Mouse (Mus musculus): Measurements from ENCODE around the gene Mapkapk2. TPM values are rescaled to one million over a fixed set of nuclear protein-coding genes. Genes with fewer than 3 reads are reported as not detected.

Gene Mapkapk2
- polyA plus RNA-seq, 1 experiment = 64.9 TPM

DNA sequence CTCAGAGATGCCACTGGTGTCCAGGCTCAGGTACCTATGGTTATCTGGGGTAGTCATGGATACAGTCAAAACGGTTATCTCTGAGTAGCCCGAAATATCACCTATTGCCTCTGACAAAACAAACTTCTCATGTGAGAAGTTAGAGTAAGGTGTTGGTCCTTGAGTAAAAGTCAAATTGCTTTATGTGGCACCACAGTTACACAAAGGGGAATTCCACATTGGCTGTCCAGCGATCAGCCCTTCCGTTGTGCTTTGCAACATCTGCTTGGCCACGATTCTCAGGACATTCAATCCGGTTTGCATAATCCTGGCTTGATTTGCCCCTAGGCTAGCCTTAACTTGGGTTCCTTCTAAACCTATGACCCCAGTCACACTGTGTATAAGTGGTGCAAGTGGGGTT lies 82.3 kb downstream of the Mapkapk2 start:
- no peaks in the 10 kb centered on the region for H3K9me3 ChIP-seq (replicated peaks; ENCODE audit: control insufficient read depth, insufficient read depth, low read length, poor library complexity, severe bottlenecking)
- H3K27me3 ChIP-seq (ENCODE audit: control insufficient read depth, insufficient read depth, low read length, poor library complexity, severe bottlenecking) = no peaks in the 10 kb centered on the region
- TF ChIP-seq POLR2A (IDR thresholded peaks at IDR 0.05; ENCODE audit: insufficient read depth, low read length) = no peak
- TF ChIP-seq EP300 (IDR thresholded peaks at IDR 0.05; ENCODE audit: insufficient read depth, low read depth, low read length) = no peak
- no peak for TF ChIP-seq CTCF (IDR thresholded peaks at IDR 0.05; ENCODE audit: low read depth, low read length)
- no peaks in the 10 kb centered on the region for H3K4me1 ChIP-seq (ENCODE audit: control insufficient read depth, insufficient read depth, low read length)
- H3K9ac ChIP-seq (ENCODE audit: low read depth, poor library complexity, severe bottlenecking) = no peak overlapping the region
- H3K27ac ChIP-seq (ENCODE audit: insufficient read depth, low read length) = no peak overlapping the region
- no peaks in the 10 kb centered on the region for H3K36me3 ChIP-seq (ENCODE audit: control insufficient read depth, insufficient read depth, low read length, poor library complexity, severe bottlenecking)
- H3K4me3 ChIP-seq (ENCODE audit: low read depth, low read length) = no peak overlapping the region

GRCm38 (mm10) chr1:131013926-131014325 lies 83.7 kb downstream of the Mapkapk2 start:
- H3K27me3 ChIP-seq (ENCODE audit: control insufficient read depth, insufficient read depth, low read length, poor library complexity, severe bottlenecking) = no peaks in the 10 kb centered on the region
- no peaks in the 10 kb centered on the region for H3K9me3 ChIP-seq (replicated peaks; ENCODE audit: control insufficient read depth, insufficient read depth, low read length, poor library complexity, severe bottlenecking)
- no peak overlapping the region for H3K9ac ChIP-seq (ENCODE audit: low read depth, poor library complexity, severe bottlenecking)
- no peak overlapping the region for H3K27ac ChIP-seq (ENCODE audit: insufficient read depth, low read length)
- H3K36me3 ChIP-seq (ENCODE audit: control insufficient read depth, insufficient read depth, low read length, poor library complexity, severe bottlenecking) = no peaks in the 10 kb centered on the region
- TF ChIP-seq CTCF (IDR thresholded peaks at IDR 0.05; ENCODE audit: low read depth, low read length) (no peak), EP300 (IDR thresholded peaks at IDR 0.05; ENCODE audit: insufficient read depth, low read depth, low read length) (no peak), POLR2A (IDR thresholded peaks at IDR 0.05; ENCODE audit: insufficient read depth, low read length) (no peak)
- H3K4me1 ChIP-seq (ENCODE audit: control insufficient read depth, insufficient read depth, low read length) = no peaks in the 10 kb centered on the region
- no peak overlapping the region for H3K4me3 ChIP-seq (ENCODE audit: low read depth, low read length)

DNA sequence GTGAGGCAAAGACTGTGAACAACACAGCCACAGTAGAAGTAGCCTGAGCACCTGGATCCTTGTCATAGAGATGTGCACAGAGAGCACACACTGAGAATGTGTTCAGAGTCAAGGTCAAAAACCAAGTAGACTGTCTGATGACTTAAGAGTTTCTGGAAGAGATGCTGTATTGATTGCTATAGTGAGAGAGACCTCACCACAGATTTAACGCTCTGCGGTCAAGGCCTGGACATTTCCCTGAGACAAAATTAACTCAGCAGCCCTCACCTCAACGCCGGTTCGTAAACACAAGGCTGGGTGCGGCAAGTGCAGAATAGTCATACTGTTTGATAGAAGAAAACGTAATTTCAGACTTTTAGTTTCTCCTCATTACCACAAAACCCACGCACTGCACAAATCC lies 85.1 kb downstream of the Mapkapk2 start:
- TF ChIP-seq EP300 (IDR thresholded peaks at IDR 0.05; ENCODE audit: insufficient read depth, low read depth, low read length) (no peak), POLR2A (IDR thresholded peaks at IDR 0.05; ENCODE audit: insufficient read depth, low read length) (no peak), CTCF (IDR thresholded peaks at IDR 0.05; ENCODE audit: low read depth, low read length) (no peak)
- no peak overlapping the region for H3K4me3 ChIP-seq (ENCODE audit: low read depth, low read length)
- H3K9me3 ChIP-seq (replicated peaks; ENCODE audit: control insufficient read depth, insufficient read depth, low read length, poor library complexity, severe bottlenecking) = no peaks in the 10 kb centered on the region
- H3K9ac ChIP-seq (ENCODE audit: low read depth, poor library complexity, severe bottlenecking) = no peak overlapping the region
- H3K27me3 ChIP-seq (ENCODE audit: control insufficient read depth, insufficient read depth, low read length, poor library complexity, severe bottlenecking) = no peaks in the 10 kb centered on the region
- H3K36me3 ChIP-seq (ENCODE audit: control insufficient read depth, insufficient read depth, low read length, poor library complexity, severe bottlenecking) = no peaks in the 10 kb centered on the region
- H3K27ac ChIP-seq (ENCODE audit: insufficient read depth, low read length) = no peak overlapping the region
- no peaks in the 10 kb centered on the region for H3K4me1 ChIP-seq (ENCODE audit: control insufficient read depth, insufficient read depth, low read length)

- H3K27me3 ChIP-seq (ENCODE audit: control insufficient read depth, insufficient read depth, low read length, poor library complexity, severe bottlenecking) = no peaks in the 10 kb centered on the region; the same call in 1 of the 2 replicates
- no peak overlapping the region for H3K4me3 ChIP-seq (ENCODE audit: low read depth, low read length)
- H3K4me1 ChIP-seq (ENCODE audit: control insufficient read depth, insufficient read depth, low read length) = no peaks in the 10 kb centered on the region
- no peaks in the 10 kb centered on the region for H3K9me3 ChIP-seq (replicated peaks; ENCODE audit: control insufficient read depth, insufficient read depth, low read length, poor library complexity, severe bottlenecking)
- no peaks in the 10 kb centered on the region for H3K36me3 ChIP-seq (ENCODE audit: control insufficient read depth, insufficient read depth, low read length, poor library complexity, severe bottlenecking)
- H3K9ac ChIP-seq (ENCODE audit: low read depth, poor library complexity, severe bottlenecking) = no peak overlapping the region
- no peak for TF ChIP-seq EP300 (IDR thresholded peaks at IDR 0.05; ENCODE audit: insufficient read depth, low read depth, low read length)
- TF ChIP-seq CTCF (IDR thresholded peaks at IDR 0.05; ENCODE audit: low read depth, low read length) = no peak
- no peak for TF ChIP-seq POLR2A (IDR thresholded peaks at IDR 0.05; ENCODE audit: insufficient read depth, low read length)
- H3K27ac ChIP-seq (ENCODE audit: insufficient read depth, low read length) = no peak overlapping the region
These were observed 87.1 kb downstream of the Mapkapk2 start for GRCm38 (mm10) chr1:131010201-131011153.

DNA sequence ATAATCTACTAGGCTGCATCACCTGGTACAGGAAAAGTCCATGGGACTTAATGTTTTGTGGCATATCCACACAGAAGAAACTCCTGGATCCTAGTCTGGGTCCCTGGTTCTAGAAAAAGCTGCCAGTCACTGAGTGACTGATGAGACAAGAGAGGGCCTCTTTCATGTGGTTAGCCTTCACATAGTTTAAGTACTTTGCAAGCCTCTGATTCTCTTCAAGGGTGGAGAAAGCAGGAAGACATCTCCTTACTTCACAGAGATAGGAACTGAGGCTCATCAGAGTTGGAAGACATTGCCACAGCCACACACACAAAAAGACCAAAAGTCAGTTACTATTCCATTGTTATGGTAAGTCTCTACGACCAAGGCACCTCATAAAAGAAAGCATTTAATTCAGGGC lies 91.6 kb downstream of the Mapkapk2 start:
- Histone ChIP-seq H3K27ac (ENCODE audit: insufficient read depth, low read length) (no peak overlapping the region), H3K4me3 (ENCODE audit: low read depth, low read length) (no peak overlapping the region), H3K9me3 (replicated peaks; ENCODE audit: control insufficient read depth, insufficient read depth, low read length, poor library complexity, severe bottlenecking) (no peaks in the 10 kb centered on the region), H3K4me1 (ENCODE audit: control insufficient read depth, insufficient read depth, low read length) (no peaks in the 10 kb centered on the region), H3K9ac (ENCODE audit: low read depth, poor library complexity, severe bottlenecking) (no peak overlapping the region), H3K36me3 (ENCODE audit: control insufficient read depth, insufficient read depth, low read length, poor library complexity, severe bottlenecking) (no peaks in the 10 kb centered on the region), H3K27me3 (ENCODE audit: control insufficient read depth, insufficient read depth, low read length, poor library complexity, severe bottlenecking) (no peaks in the 10 kb centered on the region; the same call in 1 of the 2 replicates)
- TF ChIP-seq EP300 (IDR thresholded peaks at IDR 0.05; ENCODE audit: insufficient read depth, low read depth, low read length) (no peak), CTCF (IDR thresholded peaks at IDR 0.05; ENCODE audit: low read depth, low read length) (no peak), POLR2A (IDR thresholded peaks at IDR 0.05; ENCODE audit: insufficient read depth, low read length) (no peak)

Other genes starting within 250 kb of the Mapkapk2 start
- not detected in 2 replicates for gene Fcmr, start 232.2 kb downstream of the Mapkapk2 start, polyA plus RNA-seq (2011; ENCODE audit: insufficient read depth, insufficient read length, low read depth, missing spikeins)
- not detected in 2 replicates for gene Il24, start 210.4 kb downstream of the Mapkapk2 start, polyA plus RNA-seq (2011; ENCODE audit: insufficient read depth, insufficient read length, low read depth, missing spikeins)
- not detected in 2 replicates for gene Il20, start 186.4 kb downstream of the Mapkapk2 start, polyA plus RNA-seq (2011; ENCODE audit: insufficient read depth, insufficient read length, low read depth, missing spikeins)
- not detected in 2 replicates for gene Il19, start 157.7 kb downstream of the Mapkapk2 start, polyA plus RNA-seq (2011; ENCODE audit: insufficient read depth, insufficient read length, low read depth, missing spikeins)
- gene Il10, start 78.0 kb downstream of the Mapkapk2 start, polyA plus RNA-seq (2011; ENCODE audit: insufficient read depth, insufficient read length, low read depth, missing spikeins) = not detected in 2 replicates
- 27.3 and 27.6 TPM in 2 replicates for gene Dyrk3, start 40.5 kb upstream of the Mapkapk2 start, polyA plus RNA-seq (2011; ENCODE audit: insufficient read depth, insufficient read length, low read depth, missing spikeins)
- gene Eif2d, start 55.4 kb upstream of the Mapkapk2 start, polyA plus RNA-seq (2011; ENCODE audit: insufficient read depth, insufficient read length, low read depth, missing spikeins) = 96.5 and 99.1 TPM in 2 replicates
- gene Rassf5, start 147.4 kb upstream of the Mapkapk2 start, polyA plus RNA-seq (2011; ENCODE audit: insufficient read depth, insufficient read length, low read depth, missing spikeins) = 0.45 and 1.1 TPM in 2 replicates
- gene Ikbke, start 181.8 kb upstream of the Mapkapk2 start, polyA plus RNA-seq (2011; ENCODE audit: insufficient read depth, insufficient read length, low read depth, missing spikeins) = 4.0 and 5.2 TPM in 2 replicates

Data from ES-Bruce4 (cell line).